24 mouse cellular contexts compared by ENCODE assay signal in genomic region chr5:63444407-63444806, GRCm38 (mm10).
A peak's percentile ranks its signal among the peaks of the same experiment; 100 is the strongest.
DNase-seq lines count a peak whose midpoint lies in the region; ATAC-seq lines count a peak whose summit lies in the region.
"Had no signal": no experiment of that assay in that cellular context is flagged by ENCODE, and none has a peak within 500 bp of the region (broad histone marks: within the 10 kb centered on the region; RNA-seq: fewer than 3 reads in every experiment).

No protein-coding gene starts in this region.

- H3K4me1 ChIP-seq in hindbrain, embryonic 13.5 days (replicated peaks), result peaks cover 13% of the 10 kb centered on the region; the same call in 1 of the 2 replicates
- H3K4me1 ChIP-seq in hindbrain, embryonic 10.5 days (replicated peaks), result no peaks in the 10 kb centered on the region
- H3K4me1 ChIP-seq in neural tube, embryonic 12.5 days, result no peaks in the 10 kb centered on the region
- H3K4me1 ChIP-seq in midbrain, embryonic 15.5 days, result peaks cover 6% of the 10 kb centered on the region; the same call in 1 of the 2 replicates
- H3K4me1 ChIP-seq: embryonic facial prominence, embryonic 10.5 days; embryonic facial prominence, embryonic 15.5 days; forebrain, embryonic 12.5 days; limb, embryonic 10.5 days; limb, embryonic 15.5 days; liver, embryonic 13.5 days had no signal

- H3K36me3 ChIP-seq in hindbrain, embryonic 13.5 days, result no peaks in the 10 kb centered on the region
- no peaks in the 10 kb centered on the region for H3K36me3 ChIP-seq in hindbrain, embryonic 10.5 days
- H3K36me3 ChIP-seq in neural tube, embryonic 12.5 days, result no peaks in the 10 kb centered on the region
- H3K36me3 ChIP-seq in midbrain, embryonic 15.5 days (replicated peaks), result no peaks in the 10 kb centered on the region
- H3K36me3 ChIP-seq: embryonic facial prominence, embryonic 10.5 days; embryonic facial prominence, embryonic 15.5 days; forebrain, embryonic 12.5 days; limb, embryonic 10.5 days; limb, embryonic 15.5 days; liver, embryonic 13.5 days had no signal

- no peak overlapping the region for H3K4me3 ChIP-seq in hindbrain, embryonic 13.5 days
- H3K4me3 ChIP-seq in hindbrain, embryonic 10.5 days, result no peak overlapping the region
- H3K4me3 ChIP-seq in neural tube, embryonic 12.5 days, result no peak overlapping the region
- no peak overlapping the region for H3K4me3 ChIP-seq in midbrain, embryonic 15.5 days
- H3K4me3 ChIP-seq: embryonic facial prominence, embryonic 10.5 days; embryonic facial prominence, embryonic 15.5 days; forebrain, embryonic 12.5 days; limb, embryonic 10.5 days; limb, embryonic 15.5 days; liver, embryonic 13.5 days had no signal

- ATAC-seq in hindbrain, embryonic 13.5 days (ENCODE audit: low FRiP score), result peak; percentile 89
- ATAC-seq in neural tube, embryonic 12.5 days (ENCODE audit: low FRiP score, low read depth), result peak; percentile 75
- ATAC-seq in midbrain, embryonic 15.5 days (replicated peaks), result peak; percentile 82
- ATAC-seq: intestine, embryonic 16.5 days; lung, postnatal 0 days had no signal

- H3K9me3 ChIP-seq in hindbrain, embryonic 13.5 days, result no peaks in the 10 kb centered on the region
- H3K9me3 ChIP-seq in hindbrain, embryonic 10.5 days, result no peaks in the 10 kb centered on the region
- no peaks in the 10 kb centered on the region for H3K9me3 ChIP-seq in neural tube, embryonic 12.5 days
- H3K9me3 ChIP-seq in midbrain, embryonic 15.5 days, result no peaks in the 10 kb centered on the region
- H3K9me3 ChIP-seq: embryonic facial prominence, embryonic 10.5 days; embryonic facial prominence, embryonic 15.5 days; forebrain, embryonic 12.5 days; limb, embryonic 10.5 days; limb, embryonic 15.5 days; liver, embryonic 13.5 days had no signal

- no peak overlapping the region for H3K4me2 ChIP-seq in hindbrain, embryonic 13.5 days
- no peak overlapping the region for H3K4me2 ChIP-seq in neural tube, embryonic 12.5 days (replicated peaks)
- no peak overlapping the region for H3K4me2 ChIP-seq in midbrain, embryonic 15.5 days
- H3K4me2 ChIP-seq: embryonic facial prominence, embryonic 15.5 days; forebrain, embryonic 12.5 days; limb, embryonic 15.5 days; liver, embryonic 13.5 days had no signal

- DNase-seq in hindbrain, embryonic 10.5 days (ENCODE audit: low spot score), result no peak
- no peak for DNase-seq in neural tube, embryonic 10.5 days (ENCODE audit: extremely low spot score, low spot score)
- no peak for DNase-seq in kidney, adult 18-20 months
- no peak for DNase-seq in spleen, adult 12 weeks (ENCODE audit: low spot score)
- DNase-seq: adrenal gland, postnatal 25 days; cerebellum, adult 2 months; cerebellum, postnatal 14 days; gastrocnemius, postnatal 14 days; heart, postnatal 14 days; kidney, postnatal 14 days; layer of hippocampus, adult 9-11 months; liver, embryonic 13.5 days; lung, adult 18-20 months had no signal

- H3K27ac ChIP-seq in hindbrain, embryonic 13.5 days, result no peak overlapping the region
- no peak overlapping the region for H3K27ac ChIP-seq in hindbrain, embryonic 10.5 days
- H3K27ac ChIP-seq in neural tube, embryonic 12.5 days, result no peak overlapping the region
- no peak overlapping the region for H3K27ac ChIP-seq in midbrain, embryonic 15.5 days
- H3K27ac ChIP-seq: embryonic facial prominence, embryonic 10.5 days; embryonic facial prominence, embryonic 15.5 days; forebrain, embryonic 12.5 days; limb, embryonic 10.5 days; limb, embryonic 15.5 days; liver, embryonic 13.5 days; macrophage had no signal

- no peaks in the 10 kb centered on the region for H3K27me3 ChIP-seq in hindbrain, embryonic 13.5 days
- no peaks in the 10 kb centered on the region for H3K27me3 ChIP-seq in hindbrain, embryonic 10.5 days (ENCODE audit: insufficient read depth, poor library complexity, severe bottlenecking)
- no peaks in the 10 kb centered on the region for H3K27me3 ChIP-seq in neural tube, embryonic 12.5 days (replicated peaks)
- H3K27me3 ChIP-seq in midbrain, embryonic 15.5 days (replicated peaks), result no peaks in the 10 kb centered on the region
- H3K27me3 ChIP-seq: embryonic facial prominence, embryonic 15.5 days; forebrain, embryonic 12.5 days; limb, embryonic 15.5 days; liver, embryonic 13.5 days had no signal

- 58% methylated on average over 3 of the region's 3 CpGs for WGBS in hindbrain, embryonic 13.5 days
- 82% methylated on average over 3 of the region's 3 CpGs for WGBS in hindbrain, embryonic 10.5 days
- whole genome bisulfite sequencing in neural tube, embryonic 12.5 days, result 68% methylated on average over 3 of the region's 3 CpGs
- 53% methylated on average over 3 of the region's 3 CpGs for WGBS in midbrain, embryonic 15.5 days

- no peak overlapping the region for H3K9ac ChIP-seq in hindbrain, embryonic 13.5 days
- no peak overlapping the region for H3K9ac ChIP-seq in neural tube, embryonic 12.5 days
- no peak overlapping the region for H3K9ac ChIP-seq in midbrain, embryonic 15.5 days
- H3K9ac ChIP-seq: embryonic facial prominence, embryonic 15.5 days; forebrain, embryonic 12.5 days; limb, embryonic 15.5 days; liver, embryonic 13.5 days had no signal
